Mouse (Mus musculus) brain, embryonic 14.5 days (tissue): Measurements from ENCODE around the gene Dynlt1c.
"Not testable (repeated sequence)": the region's sequence is repeated elsewhere in the genome, so short reads cannot be mapped to it uniquely, and the experiment has no call there.

Experiments
- CTCF ChIP-seq: fragments of 200-500 bp; IDR thresholded peaks from 2 replicates; pipeline ENCODE4 v1.5.1; 2012; ENCODE audit warnings: inconsistent platforms, mild to moderate bottlenecking, moderate library complexity, borderline replicate concordance; ENCODE audit not compliant: insufficient read depth, insufficient read length; ENCODE audit errors: extremely low read depth
- POLR2A ChIP-seq: fragments of 200-500 bp; IDR thresholded peaks from 2 replicates; pipeline ENCODE4 v1.6.1; 2012; ENCODE audit warnings: mild to moderate bottlenecking, inconsistent platforms, borderline replicate concordance; ENCODE audit not compliant: poor library complexity, insufficient read depth, insufficient read length, severe bottlenecking; ENCODE audit errors: extremely low read depth

GRCm38 (mm10) chr17:6602205-6602604 is 734 bp downstream of the Dynlt1c start:
- TF ChIP-seq POLR2A, CTCF: not testable (repeated sequence)
